Mouse (Mus musculus): ENCODE measurements at regions not wholly inside any gene's neighbourhood (a gene's known extent, or its start where the extent isn't known, plus 50 kb on each side); places are given as distances from the start of the nearest gene placed in this dataset.

GRCm38 (mm10) chr15:6245950-6246894, 53.4 kb upstream of the Dab2 start:
- intact Hi-C loops (cut with DNase I), result loop anchor here (2.0 kb wide), 1 partner anchor 13 kb away; no protein-coding TSS in a partner anchor
- DNase-seq, result no peak

- intact Hi-C loops (cut with DNase I), result no loop called here
- no peak for DNase-seq
Observed at GRCm38 (mm10) chr15:6248470-6248869, 51.1 kb upstream of the Dab2 start.

Small RNA genes in the stretch of these regions (microRNA-seq; reads per million reads assigned to microRNA genes)
- gene Gm27760 (ENCODE audit: borderline number of aligned reads in 2 of 2), result 0 reads per million in 2 experiments
